Mouse (Mus musculus): ENCODE results near the gene Olfr455. TPM values are rescaled to one million over a fixed set of nuclear protein-coding genes. Genes with fewer than 3 reads are reported as not detected.

The Olfr455 gene
- polyA plus RNA-seq (2021; fragmentation: Nextera tagmentation) = not detected in 2 replicates
- long read RNA-seq, experiment 1 = 0 reads
- long read RNA-seq, experiment 2 = 0 reads

GRCm38 (mm10) chr6:42547461-42547860 lies at the start of gene Olfr455:
TSS of gene Olfr455 (minus strand) at chr6:42547587.

DNA sequence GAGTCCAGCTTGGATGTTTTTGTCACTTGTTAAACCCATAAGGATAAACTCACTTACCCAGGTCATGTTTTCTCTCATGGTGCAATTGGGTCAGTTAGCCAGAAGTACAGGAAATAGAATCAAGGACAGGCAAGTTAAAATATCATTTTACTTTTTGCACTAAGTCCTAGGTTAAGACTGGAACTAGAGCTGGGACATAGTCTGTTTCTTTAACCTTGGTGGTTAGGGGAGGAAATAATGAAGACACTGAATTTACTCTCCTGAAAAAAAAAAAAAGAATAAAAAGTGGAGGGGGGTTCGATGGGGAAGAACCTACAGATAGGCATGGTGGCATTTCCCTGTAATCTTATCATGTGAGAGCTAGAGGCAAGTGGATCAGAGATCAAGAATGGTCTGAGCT lies 60.3 kb downstream of the Olfr455 start, which contains the start of gene Olfr456:
TSS of gene Olfr456 (minus strand) at position 101 of the 400 bp plus-strand sequence.

Other genes with a start within 250 kb of the Olfr455 start
- 4.0 and 5.2 TPM in 2 replicates for gene Fam131b, start 222.9 kb downstream of the Olfr455 start, polyA plus RNA-seq (2021; fragmentation: Nextera tagmentation)
- gene Zyx, start 198.0 kb downstream of the Olfr455 start, polyA plus RNA-seq (2021; fragmentation: Nextera tagmentation) = 7.9 and 8.7 TPM in 2 replicates
- 0.04 and 0.05 TPM in 2 replicates for gene Epha1, start 174.3 kb downstream of the Olfr455 start, polyA plus RNA-seq (2021; fragmentation: Nextera tagmentation)
- not detected in 2 replicates for gene Tas2r143, start 147.3 kb downstream of the Olfr455 start, polyA plus RNA-seq (2021; fragmentation: Nextera tagmentation)
- not detected in 2 replicates for gene Tas2r135, start 142.2 kb downstream of the Olfr455 start, polyA plus RNA-seq (2021; fragmentation: Nextera tagmentation)
- not detected in 2 replicates for gene Tas2r126, start 113.1 kb downstream of the Olfr455 start, polyA plus RNA-seq (2021; fragmentation: Nextera tagmentation)
- gene Olfr458, start 82.4 kb downstream of the Olfr455 start, polyA plus RNA-seq (2021; fragmentation: Nextera tagmentation) = not detected in 2 replicates
- gene Olfr457, start 71.3 kb downstream of the Olfr455 start, polyA plus RNA-seq (2021; fragmentation: Nextera tagmentation) = not detected in 2 replicates
- gene Olfr456, start 60.4 kb downstream of the Olfr455 start, polyA plus RNA-seq (2021; fragmentation: Nextera tagmentation) = not detected in 2 replicates
- gene Tcaf3, start 50.1 kb upstream of the Olfr455 start, polyA plus RNA-seq (2021; fragmentation: Nextera tagmentation) = not detected in 2 replicates
- 0.15 and 0.16 TPM in 2 replicates for gene Tcaf2, start 97.7 kb upstream of the Olfr455 start, polyA plus RNA-seq (2021; fragmentation: Nextera tagmentation)
- gene Tcaf1, start 162.5 kb upstream of the Olfr455 start, polyA plus RNA-seq (2021; fragmentation: Nextera tagmentation) = 76.4 and 77.9 TPM in 2 replicates
- gene Olfr453, start 191.8 kb upstream of the Olfr455 start, polyA plus RNA-seq (2021; fragmentation: Nextera tagmentation) = not detected in 2 replicates
- gene Olfr38, start 208.8 kb upstream of the Olfr455 start, polyA plus RNA-seq (2021; fragmentation: Nextera tagmentation) = not detected in 2 replicates
- gene Olfr452, start 237.5 kb upstream of the Olfr455 start, polyA plus RNA-seq (2021; fragmentation: Nextera tagmentation) = not detected in 2 replicates

All from layer of hippocampus, adult 6 months (tissue).